13 mouse cellular contexts compared by ENCODE assay signal in genomic region chr11:4678700-4679440, GRCm38 (mm10). TPM values are rescaled to one million over a fixed set of nuclear protein-coding genes. Genes with fewer than 3 reads are reported as not detected.
A peak's percentile ranks its signal among the peaks of the same experiment; 100 is the strongest.
DNase-seq lines count a peak whose midpoint lies in the region; ATAC-seq lines count a peak whose summit lies in the region.
"Had no signal": no experiment of that assay in that cellular context is flagged by ENCODE, and none has a peak within 500 bp of the region (broad histone marks: within the 10 kb centered on the region; RNA-seq: fewer than 3 reads in every experiment).

No protein-coding gene starts in this region.

- H3K9me3 ChIP-seq in hindbrain, embryonic 16.5 days (ENCODE audit: control insufficient read depth, low read length), result no peaks in the 10 kb centered on the region
- H3K9me3 ChIP-seq in limb, embryonic 10.5 days (replicated peaks), result no peaks in the 10 kb centered on the region
- no peaks in the 10 kb centered on the region for H3K9me3 ChIP-seq in kidney, embryonic 16.5 days (ENCODE audit: low read length)

- peaks cover 5% of the 10 kb centered on the region for H3K4me1 ChIP-seq in hindbrain, embryonic 16.5 days (ENCODE audit: control insufficient read depth, insufficient read depth, low read depth, low read length)
- peaks cover 19% of the 10 kb centered on the region for H3K4me1 ChIP-seq in limb, embryonic 10.5 days
- no peaks in the 10 kb centered on the region for H3K4me1 ChIP-seq in kidney, embryonic 16.5 days (ENCODE audit: insufficient read depth, low read length)

- peaks cover 39% of the 10 kb centered on the region for H3K36me3 ChIP-seq in hindbrain, embryonic 16.5 days (ENCODE audit: control insufficient read depth, insufficient read depth, low read length)
- peaks cover 85% of the 10 kb centered on the region for H3K36me3 ChIP-seq in limb, embryonic 10.5 days
- H3K36me3 ChIP-seq in kidney, embryonic 16.5 days (ENCODE audit: insufficient read depth, low read length), result peaks cover 46% of the 10 kb centered on the region

- H3K27ac ChIP-seq in hindbrain, embryonic 16.5 days (ENCODE audit: low read depth, low read length), result peak overlapping the region; percentile 19; the same call in 1 of the 2 replicates
- H3K27ac ChIP-seq in limb, embryonic 10.5 days, result peak overlapping the region; percentile 51; the same call in 1 of the 2 replicates
- H3K27ac ChIP-seq in kidney, embryonic 16.5 days (ENCODE audit: low read length), result no peak overlapping the region
- H3K27ac ChIP-seq: heart, adult 2 months had no signal

- no peaks in the 10 kb centered on the region for H3K27me3 ChIP-seq in hindbrain, embryonic 16.5 days (replicated peaks; ENCODE audit: control insufficient read depth, insufficient read depth, low read length)
- no peaks in the 10 kb centered on the region for H3K27me3 ChIP-seq in limb, embryonic 10.5 days (ENCODE audit: low read depth, poor library complexity, severe bottlenecking)
- H3K27me3 ChIP-seq in kidney, embryonic 16.5 days (ENCODE audit: insufficient read depth, low read length), result no peaks in the 10 kb centered on the region

- no peak overlapping the region for H3K4me3 ChIP-seq in hindbrain, embryonic 16.5 days (ENCODE audit: low read length)
- no peak overlapping the region for H3K4me3 ChIP-seq in limb, embryonic 10.5 days
- H3K4me3 ChIP-seq in kidney, embryonic 16.5 days (ENCODE audit: low read length), result no peak overlapping the region
- H3K4me3 ChIP-seq: heart, adult 2 months had no signal

- DNase-seq in embryo, embryonic 10.5 days (ENCODE audit: low spot score), result peak; percentile 13
- DNase-seq in embryo, embryonic 9.5 days (ENCODE audit: extremely low spot score), result no peak
- peak; percentile 57 for DNase-seq in NIH3T3 (ENCODE audit: low read depth)
- peak; percentile 38 for DNase-seq in limb, embryonic 10.5 days (ENCODE audit: low spot score)
- DNase-seq: heart, adult 2 months; kidney, adult 9 months; spleen, adult 18-20 months had no signal

- H3K9ac ChIP-seq in hindbrain, embryonic 16.5 days (ENCODE audit: low read depth, low read length), result no peak overlapping the region
- H3K9ac ChIP-seq in kidney, embryonic 16.5 days (replicated peaks; ENCODE audit: low read length), result no peak overlapping the region

- 64% methylated on average over 13 of the region's 13 CpGs for WGBS in hindbrain, embryonic 16.5 days
- 60% methylated on average over 13 of the region's 13 CpGs for WGBS in limb, embryonic 10.5 days
- WGBS in kidney, embryonic 16.5 days, result 57% methylated on average over 13 of the region's 13 CpGs

- ATAC-seq in hindbrain, embryonic 16.5 days, result peak; percentile 71
- ATAC-seq in megakaryocyte-erythroid progenitor cell, adult 5-6 weeks (replicated peaks; ENCODE audit: low FRiP score, low TSS enrichment, poor library complexity, severe bottlenecking), result no peak
- ATAC-seq in kidney, embryonic 16.5 days (ENCODE audit: low FRiP score, low TSS enrichment), result no peak
- no peak for ATAC-seq in erythroblast, adult 5-6 weeks (replicated peaks; ENCODE audit: low FRiP score, poor library complexity, severe bottlenecking)
- ATAC-seq: midbrain, embryonic 16.5 days had no signal

- no peak overlapping the region for H3K4me2 ChIP-seq in hindbrain, embryonic 16.5 days (ENCODE audit: low read length)
- H3K4me2 ChIP-seq in kidney, embryonic 16.5 days (replicated peaks; ENCODE audit: low read depth, low read length), result no peak overlapping the region

RNA-seq across cellular contexts. Expression of gene Uqcr10, which starts 25.3 kb away (rescaled TPM):
- 662 and 774 TPM in 2 replicates for polyA plus RNA-seq in hindbrain, embryonic 16.5 days (2015; fragmentation: Nextera tagmentation; extraction: Ambion mirVana)
- 672 and 718 TPM in 2 replicates for polyA plus RNA-seq in limb, embryonic 10.5 days (2016; fragmentation: Nextera tagmentation; extraction: Ambion mirVana)
- 465 and 535 TPM in 2 replicates for total RNA-seq in megakaryocyte-erythroid progenitor cell, adult 5-6 weeks (2014; fragmentation: Nextera tagmentation)
- 83.7 and 121 TPM in 2 replicates for total RNA-seq in megakaryocyte-erythroid progenitor cell, adult 5-6 weeks (2017)
- polyA plus RNA-seq in kidney, embryonic 16.5 days (2015; fragmentation: Nextera tagmentation; extraction: Ambion mirVana), result 915 and 962 TPM in 2 replicates
- total RNA-seq in erythroblast, adult 5-6 weeks (2015; ENCODE audit: low replicate concordance), result 44.0 and 50.6 TPM in 2 replicates
- 12.3 and 48.8 TPM in 2 replicates for total RNA-seq in erythroblast, adult 5-6 weeks (2017; ENCODE audit: low replicate concordance)

RNA-seq across cellular contexts. Expression of gene Zmat5, which starts 25.6 kb away (rescaled TPM):
- polyA plus RNA-seq in hindbrain, embryonic 16.5 days (2015; fragmentation: Nextera tagmentation; extraction: Ambion mirVana), result 63.5 and 64.1 TPM in 2 replicates
- 83.0 and 83.7 TPM in 2 replicates for polyA plus RNA-seq in limb, embryonic 10.5 days (2016; fragmentation: Nextera tagmentation; extraction: Ambion mirVana)
- 24.5 and 37.3 TPM in 2 replicates for total RNA-seq in megakaryocyte-erythroid progenitor cell, adult 5-6 weeks (2014; fragmentation: Nextera tagmentation)
- 3.4 and 8.1 TPM in 2 replicates for total RNA-seq in megakaryocyte-erythroid progenitor cell, adult 5-6 weeks (2017)
- 70.9 and 71.8 TPM in 2 replicates for polyA plus RNA-seq in kidney, embryonic 16.5 days (2015; fragmentation: Nextera tagmentation; extraction: Ambion mirVana)
- total RNA-seq in erythroblast, adult 5-6 weeks (2015; ENCODE audit: low replicate concordance), result 10.7 and 15.0 TPM in 2 replicates
- 2.1 and 2.7 TPM in 2 replicates for total RNA-seq in erythroblast, adult 5-6 weeks (2017; ENCODE audit: low replicate concordance)

RNA-seq across cellular contexts. Expression of gene Ascc2, which starts 41.3 kb away (rescaled TPM):
- polyA plus RNA-seq in hindbrain, embryonic 16.5 days (2015; fragmentation: Nextera tagmentation; extraction: Ambion mirVana), result 18.4 and 20.6 TPM in 2 replicates
- 40.3 and 40.5 TPM in 2 replicates for polyA plus RNA-seq in limb, embryonic 10.5 days (2016; fragmentation: Nextera tagmentation; extraction: Ambion mirVana)
- 29.8 and 44.7 TPM in 2 replicates for total RNA-seq in megakaryocyte-erythroid progenitor cell, adult 5-6 weeks (2014; fragmentation: Nextera tagmentation)
- 20.7 and 22.6 TPM in 2 replicates for total RNA-seq in megakaryocyte-erythroid progenitor cell, adult 5-6 weeks (2017)
- 33.4 and 36.0 TPM in 2 replicates for polyA plus RNA-seq in kidney, embryonic 16.5 days (2015; fragmentation: Nextera tagmentation; extraction: Ambion mirVana)
- 5.6 and 13.4 TPM in 2 replicates for total RNA-seq in erythroblast, adult 5-6 weeks (2015; ENCODE audit: low replicate concordance)
- total RNA-seq in erythroblast, adult 5-6 weeks (2017; ENCODE audit: low replicate concordance), result 14.4 and 17.8 TPM in 2 replicates

RNA-seq across cellular contexts. Expression of gene Gm11032, which starts 59.0 kb away (rescaled TPM):
- not detected in 2 replicates for polyA plus RNA-seq in hindbrain, embryonic 16.5 days (2015; fragmentation: Nextera tagmentation; extraction: Ambion mirVana)
- not detected in 2 replicates for polyA plus RNA-seq in limb, embryonic 10.5 days (2016; fragmentation: Nextera tagmentation; extraction: Ambion mirVana)
- not detected in 2 replicates for total RNA-seq in megakaryocyte-erythroid progenitor cell, adult 5-6 weeks (2014; fragmentation: Nextera tagmentation)
- total RNA-seq in megakaryocyte-erythroid progenitor cell, adult 5-6 weeks (2017), result not detected in 2 replicates
- not detected in 2 replicates for polyA plus RNA-seq in kidney, embryonic 16.5 days (2015; fragmentation: Nextera tagmentation; extraction: Ambion mirVana)
- total RNA-seq in erythroblast, adult 5-6 weeks (2015; ENCODE audit: low replicate concordance), result not detected in 2 replicates
- total RNA-seq in erythroblast, adult 5-6 weeks (2017; ENCODE audit: low replicate concordance), result not detected in 2 replicates
- total RNA-seq: common myeloid progenitor, adult 5-6 weeks; heart, adult 2 months had no signal
- polyA plus RNA-seq: heart, adult 2 months; midbrain, embryonic 16.5 days had no signal
